Mouse (Mus musculus) G1E (cell line): ENCODE data around the gene Carmil1.

ENCODE experiments used
- CTCF ChIP-seq: IDR thresholded peaks from 2 replicates; pipeline ENCODE4 v1.5.1; 2012; ENCODE audit warnings: low read depth, low read length, inconsistent platforms, mixed read lengths
- GATA1 ChIP-seq: IDR thresholded peaks from 2 replicates; pipeline ENCODE4 v1.6.1; 2012; ENCODE audit warnings: borderline replicate concordance, low read length, inconsistent platforms, mixed read lengths
- GATA2 ChIP-seq: IDR thresholded peaks from 2 replicates; pipeline ENCODE4 v1.6.1; 2012; ENCODE audit warnings: low read depth, low read length, inconsistent platforms, borderline replicate concordance

DNA sequence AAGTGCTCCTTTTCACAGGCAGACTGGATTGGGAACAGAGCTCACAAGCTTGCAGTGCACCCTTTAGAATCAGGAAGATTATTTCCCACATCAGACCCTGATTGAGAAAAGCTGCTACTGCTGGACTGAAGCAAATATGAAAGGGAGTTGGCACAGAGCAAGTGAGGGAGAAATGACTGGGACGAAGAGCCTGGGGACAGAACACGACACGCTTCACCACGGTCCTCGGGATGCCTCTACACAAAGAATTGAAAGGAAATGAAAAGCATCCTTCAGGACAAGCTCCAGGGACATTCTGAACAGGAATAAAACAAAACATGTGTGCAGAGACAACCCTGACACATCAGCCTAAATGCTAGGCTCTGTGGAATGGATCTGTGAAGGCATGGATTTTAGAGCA lies 103.0 kb downstream of the Carmil1 start:
- TF ChIP-seq CTCF (no peak), GATA1 (no peak), GATA2 (no peak)
